Mouse (Mus musculus): ENCODE results near the gene Pyroxd1. TPM values are rescaled to one million over a fixed set of nuclear protein-coding genes. Genes with fewer than 3 reads are reported as not detected.

Gene Pyroxd1
- polyA plus RNA-seq, 1 experiment from 2014 or later = 24.4 TPM

DNA sequence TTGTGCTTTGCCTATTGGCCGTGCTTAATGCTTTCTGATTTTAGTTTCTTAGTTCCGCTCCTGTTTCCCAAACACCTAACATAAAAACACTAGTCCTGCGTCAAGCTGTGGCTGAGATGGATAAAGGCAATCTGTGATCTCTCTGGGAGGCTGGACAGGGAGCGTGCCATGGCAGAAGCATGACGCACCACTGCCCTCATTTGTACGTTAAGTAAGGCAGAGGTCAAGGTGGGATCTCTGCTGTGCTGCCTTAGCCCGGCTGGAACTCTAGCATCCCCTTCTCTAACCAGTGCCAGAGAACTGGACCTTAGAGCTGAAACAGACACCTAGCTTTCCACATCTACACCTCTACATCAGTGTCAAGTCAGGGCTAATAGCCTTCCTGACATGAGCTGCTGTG, 36.2 kb downstream of the Pyroxd1 start:
- H3K4me1 ChIP-seq = peaks cover 2% of the 10 kb centered on the region; the same call in 1 of the 2 replicates
- no peaks in the 10 kb centered on the region for H3K27me3 ChIP-seq (replicated peaks)
- H3K27ac ChIP-seq = no peak overlapping the region
- no peak for ATAC-seq (ENCODE audit: low FRiP score, low read depth)
- H3K9ac ChIP-seq = no peak overlapping the region
- 91% methylated on average over 7 of the region's 7 CpGs for WGBS
- no peak overlapping the region for H3K4me2 ChIP-seq (replicated peaks)
- H3K9me3 ChIP-seq = no peaks in the 10 kb centered on the region
- peaks cover 4% of the 10 kb centered on the region for H3K36me3 ChIP-seq
- no peak overlapping the region for H3K4me3 ChIP-seq

DNA sequence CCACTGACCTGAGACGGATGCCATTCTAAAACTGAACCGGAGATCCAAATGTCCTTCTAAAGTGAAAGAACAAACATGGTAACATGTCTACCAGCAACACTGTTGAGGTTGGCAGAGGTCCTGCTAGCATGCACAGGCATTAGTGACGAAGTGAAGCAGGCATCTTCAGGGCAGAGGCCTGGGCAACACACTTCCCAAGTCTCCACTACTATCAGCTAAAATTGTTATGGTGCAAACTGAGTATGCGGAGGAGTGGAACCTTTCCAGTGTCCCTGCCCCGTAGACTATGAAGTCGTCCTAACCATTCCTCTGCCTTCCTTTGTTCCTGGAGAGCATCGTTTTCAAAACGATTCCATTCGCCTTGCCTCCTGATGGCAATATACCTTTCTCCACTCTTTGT, 39.1 kb downstream of the Pyroxd1 start:
- H3K4me1 ChIP-seq = peaks cover 13% of the 10 kb centered on the region
- ATAC-seq (ENCODE audit: low FRiP score, low read depth) = no peak
- WGBS = 93% methylated on average over 9 of the region's 9 CpGs

DNA sequence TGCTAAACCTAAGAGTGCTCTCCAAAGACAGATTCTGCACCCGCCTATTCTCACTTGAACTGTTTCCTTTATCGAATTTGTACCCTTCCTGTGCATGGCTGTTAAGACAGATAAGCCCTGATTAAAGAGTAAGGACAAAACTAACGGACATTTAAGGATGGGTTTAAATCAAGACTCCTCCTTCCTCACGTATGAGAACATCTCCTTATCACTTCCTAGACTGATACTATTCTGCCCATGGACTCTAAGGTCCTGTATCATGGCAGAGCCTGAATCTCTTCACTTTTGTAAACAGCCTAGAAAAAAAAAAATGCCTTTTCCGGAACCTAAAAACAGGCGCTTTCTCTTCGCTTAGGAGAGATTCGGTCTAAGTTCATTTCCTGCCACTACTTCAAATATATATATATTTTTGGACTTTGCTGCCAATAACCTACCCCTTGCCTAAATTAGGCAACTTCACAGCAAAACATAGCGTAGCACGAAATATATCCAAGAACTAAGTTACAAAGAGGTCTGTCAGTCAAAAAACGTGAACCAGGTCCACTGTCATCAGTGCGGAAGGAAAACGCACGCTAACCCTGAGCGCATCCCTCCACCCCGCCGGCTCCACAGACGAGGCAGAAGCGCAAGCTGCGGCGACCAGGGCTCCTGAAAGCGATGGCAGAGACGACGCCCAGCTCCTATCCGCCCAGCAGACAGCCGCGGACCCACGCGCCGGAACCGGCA, 41.0 kb downstream of the Pyroxd1 start:
- ATAC-seq (ENCODE audit: low FRiP score, low read depth) = peak; percentile 85
- no peaks in the 10 kb centered on the region for H3K36me3 ChIP-seq
- H3K27ac ChIP-seq = no peak overlapping the region
- peaks cover 13% of the 10 kb centered on the region for H3K4me1 ChIP-seq
- peak overlapping the region; percentile 89 for H3K4me3 ChIP-seq
- peak overlapping the region; percentile 56 for H3K9ac ChIP-seq
- H3K27me3 ChIP-seq (replicated peaks) = no peaks in the 10 kb centered on the region
- H3K9me3 ChIP-seq = no peaks in the 10 kb centered on the region
- peak overlapping the region; percentile 77 for H3K4me2 ChIP-seq (replicated peaks)
- WGBS = 6% methylated on average over 31 of the region's 31 CpGs

More for the DNA sequence above, 39.1 kb downstream of the Pyroxd1 start:
- H3K36me3 ChIP-seq = no peaks in the 10 kb centered on the region
- H3K9me3 ChIP-seq = no peaks in the 10 kb centered on the region
- H3K27me3 ChIP-seq (replicated peaks) = no peaks in the 10 kb centered on the region
- no peak overlapping the region for H3K4me2 ChIP-seq (replicated peaks)
- no peak overlapping the region for H3K27ac ChIP-seq
- no peak overlapping the region for H3K9ac ChIP-seq
- no peak overlapping the region for H3K4me3 ChIP-seq

DNA sequence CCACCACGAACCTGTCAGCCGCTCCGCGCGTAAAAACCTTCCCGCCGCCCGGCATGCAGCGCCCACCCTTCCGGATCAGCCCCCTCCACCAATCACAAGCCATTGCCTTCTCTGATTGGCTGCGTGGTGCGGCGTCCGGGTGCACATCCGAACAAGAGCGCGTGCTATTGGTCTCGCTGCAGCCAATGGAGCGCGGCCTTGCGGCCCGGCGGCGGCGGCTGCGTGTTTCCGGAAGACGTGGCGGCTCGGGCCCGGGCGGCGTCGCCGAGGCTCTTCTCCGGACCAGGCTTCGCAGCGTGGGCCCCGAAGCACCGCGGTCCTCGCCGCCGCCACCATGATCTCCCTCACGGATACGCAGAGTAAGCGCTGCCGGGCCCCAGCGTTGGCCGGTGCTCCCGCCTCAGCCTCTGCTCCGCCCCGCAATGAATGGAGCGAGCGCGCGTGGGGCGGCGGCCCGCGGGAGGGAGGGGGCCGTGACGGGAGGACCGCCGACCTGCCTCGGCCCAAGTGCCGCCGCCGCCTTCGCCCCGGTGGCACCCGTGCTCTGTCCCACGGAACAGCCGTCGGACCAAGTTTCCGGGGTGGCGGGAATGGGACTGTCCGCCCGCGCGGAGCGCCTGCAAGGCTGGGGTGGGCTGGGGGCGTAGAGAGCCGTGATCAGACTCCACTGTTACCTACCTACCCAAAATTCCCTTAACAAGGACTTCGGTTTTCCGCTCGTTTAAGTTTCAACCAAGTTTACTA, 41.7 kb downstream of the Pyroxd1 start, which contains the start of the genes Recql and Golt1b:
Recql (minus strand) TSS at position 77 of the 744 bp plus-strand sequence.
Golt1b (plus strand) TSS at position 211 of the 744 bp plus-strand sequence.
- peaks cover 13% of the 10 kb centered on the region for H3K4me1 ChIP-seq
- H3K4me2 ChIP-seq (replicated peaks) = peak within 1 kb of the TSS; percentile 77
- H3K4me3 ChIP-seq = peak within 1 kb of the TSS; percentile 89
- no peak within 1 kb of the TSS for H3K27ac ChIP-seq
- peak; percentile 100 for ATAC-seq (ENCODE audit: low FRiP score, low read depth)
- no peaks in the 10 kb centered on the region for H3K9me3 ChIP-seq
- under 1% methylated on average over 87 of the region's 87 CpGs for WGBS
- no peaks in the 10 kb centered on the region for H3K27me3 ChIP-seq (replicated peaks)
- H3K36me3 ChIP-seq = no peaks in the 10 kb centered on the region; the same call in 1 of the 2 replicates
- peak within 1 kb of the TSS; percentile 90 for H3K9ac ChIP-seq

DNA sequence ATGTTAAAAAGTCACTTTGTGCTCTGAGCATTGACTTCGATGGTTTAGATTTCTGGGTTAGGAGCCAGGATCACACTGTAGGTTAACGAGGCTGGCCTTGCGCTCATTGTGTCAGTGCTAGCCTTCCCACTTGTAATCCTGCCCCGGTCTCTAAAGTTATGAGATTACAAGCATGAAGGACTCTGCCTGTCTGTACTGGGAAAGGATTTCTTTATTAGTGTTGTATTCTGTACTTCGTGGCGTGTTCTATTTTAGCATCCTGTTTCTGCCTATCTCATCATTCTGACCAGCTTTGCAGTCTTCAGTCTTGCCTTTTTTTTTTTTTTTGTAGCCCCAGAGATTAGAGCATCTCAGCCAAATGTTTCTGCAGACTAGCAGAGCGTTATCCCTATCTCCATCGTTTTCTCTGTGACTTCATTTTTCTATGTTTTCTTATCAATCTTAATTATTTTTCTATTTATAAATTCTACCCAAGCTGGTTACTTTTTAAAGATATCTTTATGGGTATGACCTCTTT, 42.4 kb downstream of the Pyroxd1 start:
- H3K4me3 ChIP-seq = peak overlapping the region; percentile 89
- no peak overlapping the region for H3K27ac ChIP-seq
- no peaks in the 10 kb centered on the region; the same call in 1 of the 2 replicates for H3K36me3 ChIP-seq
- H3K9ac ChIP-seq = peak overlapping the region; percentile 90
- 27% methylated on average over 8 of the region's 8 CpGs for WGBS
- peaks cover 13% of the 10 kb centered on the region for H3K4me1 ChIP-seq
- no peaks in the 10 kb centered on the region for H3K27me3 ChIP-seq (replicated peaks)
- peak overlapping the region; percentile 77 for H3K4me2 ChIP-seq (replicated peaks)
- H3K9me3 ChIP-seq = no peaks in the 10 kb centered on the region
- ATAC-seq (ENCODE audit: low FRiP score, low read depth) = no peak

DNA sequence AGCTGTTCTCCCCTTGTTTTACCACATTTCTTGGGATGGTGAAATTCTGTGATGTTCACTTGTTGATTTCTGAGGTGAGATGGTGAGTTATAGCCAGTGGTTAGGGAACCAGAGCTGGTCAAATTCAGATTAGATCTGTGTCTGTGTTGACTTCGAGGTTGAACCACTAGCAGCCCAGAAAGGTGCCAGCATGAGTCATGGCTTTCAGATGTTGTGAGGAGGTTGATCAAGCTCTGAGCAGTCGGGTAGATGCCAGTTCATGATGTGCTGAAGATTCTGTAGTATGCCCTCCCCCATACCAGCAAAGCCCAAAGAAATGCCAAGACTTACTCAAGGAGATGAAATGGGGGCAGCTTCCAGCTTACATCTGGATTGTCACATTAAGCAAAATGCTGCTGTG, 43.6 kb downstream of the Pyroxd1 start:
- WGBS = 93% methylated on average over 2 of the region's 2 CpGs
- Histone ChIP-seq H3K4me2 (replicated peaks) (no peak overlapping the region), H3K9ac (no peak overlapping the region), H3K27me3 (replicated peaks) (no peaks in the 10 kb centered on the region), H3K4me1 (peaks cover 13% of the 10 kb centered on the region), H3K9me3 (no peaks in the 10 kb centered on the region), H3K36me3 (peaks cover 7% of the 10 kb centered on the region), H3K27ac (no peak overlapping the region), H3K4me3 (no peak overlapping the region)
- ATAC-seq (ENCODE audit: low FRiP score, low read depth) = no peak

DNA sequence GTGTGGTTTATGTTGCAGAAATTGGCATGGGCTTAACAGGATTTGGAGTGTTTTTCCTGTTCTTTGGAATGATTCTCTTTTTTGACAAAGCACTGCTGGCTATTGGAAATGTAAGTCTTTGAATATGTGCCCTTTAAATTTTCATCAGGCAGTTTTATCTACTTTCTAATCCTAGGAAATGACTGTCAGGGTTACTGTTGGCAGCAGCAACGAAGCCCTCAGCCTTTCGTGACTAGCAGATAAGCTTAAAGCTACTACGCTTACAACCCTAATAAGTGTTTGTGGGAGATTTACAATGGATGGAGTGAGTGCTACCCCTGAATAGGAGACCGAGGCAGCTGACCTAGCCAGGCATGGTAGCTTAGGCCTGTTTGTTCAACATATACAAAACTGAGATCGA, 46.9 kb downstream of the Pyroxd1 start:
- H3K4me2 ChIP-seq (replicated peaks) = no peak overlapping the region
- ATAC-seq (ENCODE audit: low FRiP score, low read depth) = no peak
- no peaks in the 10 kb centered on the region for H3K27me3 ChIP-seq (replicated peaks)
- H3K27ac ChIP-seq = no peak overlapping the region
- H3K36me3 ChIP-seq = peaks cover 32% of the 10 kb centered on the region
- peaks cover 11% of the 10 kb centered on the region for H3K4me1 ChIP-seq
- H3K4me3 ChIP-seq = no peak overlapping the region
- no peak overlapping the region for H3K9ac ChIP-seq
- no peaks in the 10 kb centered on the region for H3K9me3 ChIP-seq
- 90% methylated on average over 5 of the region's 5 CpGs for WGBS

DNA sequence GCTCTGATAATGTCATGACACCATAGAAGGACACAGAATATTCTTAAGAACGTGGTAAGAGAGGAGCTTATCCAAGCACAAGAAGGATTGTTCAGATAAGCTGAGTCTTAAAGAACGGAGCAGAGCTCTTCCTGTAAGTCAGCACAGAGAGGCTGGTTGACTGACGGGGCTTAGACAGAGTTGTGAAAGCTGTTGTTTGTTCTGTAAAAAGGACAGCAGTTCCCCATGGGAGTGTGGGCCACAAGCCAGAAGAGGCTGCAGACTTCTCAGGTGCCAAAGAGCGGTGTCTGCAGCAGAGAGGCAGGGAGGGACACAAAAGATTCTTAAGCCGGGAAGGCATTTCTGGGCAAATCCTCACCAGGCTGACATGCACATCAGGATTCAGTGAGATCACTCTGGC, 49.2 kb downstream of the Pyroxd1 start:
- no peak overlapping the region for H3K4me3 ChIP-seq
- H3K27me3 ChIP-seq (replicated peaks) = no peaks in the 10 kb centered on the region
- ATAC-seq (ENCODE audit: low FRiP score, low read depth) = no peak
- peaks cover 32% of the 10 kb centered on the region for H3K36me3 ChIP-seq
- H3K9ac ChIP-seq = no peak overlapping the region
- no peak overlapping the region for H3K27ac ChIP-seq
- WGBS = 92% methylated on average over 5 of the region's 5 CpGs
- H3K4me1 ChIP-seq = no peaks in the 10 kb centered on the region
- no peaks in the 10 kb centered on the region for H3K9me3 ChIP-seq
- H3K4me2 ChIP-seq (replicated peaks) = no peak overlapping the region

DNA sequence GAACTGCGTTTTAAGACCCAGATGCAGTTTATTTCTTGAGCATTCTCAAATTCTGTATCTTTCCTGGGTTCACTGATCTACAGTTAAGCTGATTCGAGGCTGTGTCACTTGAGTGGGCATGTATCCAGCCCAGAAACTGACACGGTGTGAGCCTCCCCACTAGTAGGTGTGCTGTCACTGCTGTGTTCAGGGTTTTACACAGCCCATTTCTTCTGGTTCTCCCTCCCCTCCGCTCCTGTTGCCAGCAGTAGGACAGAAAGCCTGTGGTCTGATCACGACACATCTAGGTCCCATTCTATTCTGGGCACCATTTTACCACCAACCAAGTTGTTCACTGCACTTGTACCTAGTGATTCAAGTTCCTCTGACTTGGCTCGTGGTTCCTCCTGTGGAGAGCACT, 50.3 kb downstream of the Pyroxd1 start:
- ATAC-seq (ENCODE audit: low FRiP score, low read depth) = no peak
- no peaks in the 10 kb centered on the region for H3K27me3 ChIP-seq (replicated peaks)
- peaks cover 40% of the 10 kb centered on the region for H3K36me3 ChIP-seq
- 93% methylated on average over 6 of the region's 6 CpGs for WGBS
- no peak overlapping the region for H3K9ac ChIP-seq
- H3K27ac ChIP-seq = no peak overlapping the region
- no peak overlapping the region for H3K4me3 ChIP-seq
- no peaks in the 10 kb centered on the region for H3K4me1 ChIP-seq
- no peak overlapping the region for H3K4me2 ChIP-seq (replicated peaks)
- no peaks in the 10 kb centered on the region for H3K9me3 ChIP-seq

DNA sequence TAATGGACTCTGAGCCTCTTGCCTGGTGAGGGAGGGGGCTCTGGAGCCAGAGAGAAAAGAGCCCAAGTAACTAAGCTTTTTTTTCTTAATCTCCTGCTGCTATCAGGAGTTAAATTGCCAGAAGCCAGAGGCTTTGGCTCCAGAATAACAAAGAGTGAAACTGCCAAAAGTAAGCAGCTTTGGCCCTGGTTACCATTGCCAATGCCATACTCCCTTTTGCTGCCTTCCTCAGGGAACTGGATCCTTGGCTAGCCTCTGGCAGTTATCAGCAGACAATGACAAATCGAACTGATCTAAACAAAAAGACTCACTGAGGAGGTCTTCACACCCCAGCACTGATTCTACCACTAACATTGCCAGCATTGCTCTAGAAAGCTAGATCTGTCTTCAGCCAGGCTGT, 65.7 kb downstream of the Pyroxd1 start:
- Histone ChIP-seq H3K9me3 (no peaks in the 10 kb centered on the region), H3K9ac (no peak overlapping the region), H3K4me1 (no peaks in the 10 kb centered on the region), H3K4me3 (no peak overlapping the region), H3K27me3 (replicated peaks) (peaks cover 18% of the 10 kb centered on the region), H3K4me2 (replicated peaks) (no peak overlapping the region), H3K36me3 (no peaks in the 10 kb centered on the region), H3K27ac (no peak overlapping the region)
- 41% methylated on average over 1 of the region's 1 CpGs for WGBS
- ATAC-seq (ENCODE audit: low FRiP score, low read depth) = no peak

Measured in neural tube, embryonic 12.5 days (tissue).